Mouse (Mus musculus): ENCODE measurements at regions not wholly inside any gene's neighbourhood (a gene's known extent, or its start where the extent isn't known, plus 50 kb on each side); places are given as distances from the start of the nearest gene placed in this dataset.

DNA sequence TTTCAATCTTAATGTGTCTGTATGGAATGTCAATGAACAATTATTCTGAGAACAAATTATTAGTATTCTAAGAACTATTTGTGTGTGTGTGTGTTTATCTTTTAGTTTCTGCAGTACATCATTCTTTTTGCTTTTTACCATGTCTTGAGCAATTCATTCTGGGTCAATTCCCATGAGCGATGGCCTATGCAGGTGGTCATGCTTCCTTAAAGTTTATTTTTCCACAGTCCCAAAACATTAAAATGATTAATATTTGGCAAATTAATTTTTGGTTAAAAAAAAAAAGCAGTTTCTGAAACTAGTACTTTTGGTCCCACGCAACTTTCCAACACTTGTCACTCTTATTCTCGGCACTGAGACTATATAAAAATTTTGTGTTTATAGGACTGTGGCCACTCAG lies 416.8 kb upstream of the Rgmb start:
- intact Hi-C loops (cut with DNase I): no loop called here
- no peak for DNase-seq

DNA sequence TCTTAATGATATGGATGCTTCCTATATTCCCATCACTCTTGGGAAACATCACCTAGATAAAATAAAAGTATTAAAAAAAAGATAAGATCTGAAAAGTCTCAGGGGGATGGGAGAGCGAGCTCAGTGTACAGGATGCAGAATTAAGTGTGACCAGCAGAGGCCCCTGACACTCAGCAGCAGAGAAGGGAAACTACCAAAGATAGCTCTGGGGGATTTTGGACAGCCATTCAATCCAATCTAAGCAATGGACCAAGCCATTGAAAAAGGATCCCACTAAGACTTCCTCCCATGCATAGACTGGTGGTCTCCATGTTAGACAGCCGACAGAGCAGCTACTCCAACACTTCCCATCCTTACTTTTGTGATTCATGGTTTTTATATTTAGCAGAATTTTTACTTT lies 390.4 kb upstream of the Rgmb start:
- intact Hi-C loops (cut with DNase I): no loop called here

DNA sequence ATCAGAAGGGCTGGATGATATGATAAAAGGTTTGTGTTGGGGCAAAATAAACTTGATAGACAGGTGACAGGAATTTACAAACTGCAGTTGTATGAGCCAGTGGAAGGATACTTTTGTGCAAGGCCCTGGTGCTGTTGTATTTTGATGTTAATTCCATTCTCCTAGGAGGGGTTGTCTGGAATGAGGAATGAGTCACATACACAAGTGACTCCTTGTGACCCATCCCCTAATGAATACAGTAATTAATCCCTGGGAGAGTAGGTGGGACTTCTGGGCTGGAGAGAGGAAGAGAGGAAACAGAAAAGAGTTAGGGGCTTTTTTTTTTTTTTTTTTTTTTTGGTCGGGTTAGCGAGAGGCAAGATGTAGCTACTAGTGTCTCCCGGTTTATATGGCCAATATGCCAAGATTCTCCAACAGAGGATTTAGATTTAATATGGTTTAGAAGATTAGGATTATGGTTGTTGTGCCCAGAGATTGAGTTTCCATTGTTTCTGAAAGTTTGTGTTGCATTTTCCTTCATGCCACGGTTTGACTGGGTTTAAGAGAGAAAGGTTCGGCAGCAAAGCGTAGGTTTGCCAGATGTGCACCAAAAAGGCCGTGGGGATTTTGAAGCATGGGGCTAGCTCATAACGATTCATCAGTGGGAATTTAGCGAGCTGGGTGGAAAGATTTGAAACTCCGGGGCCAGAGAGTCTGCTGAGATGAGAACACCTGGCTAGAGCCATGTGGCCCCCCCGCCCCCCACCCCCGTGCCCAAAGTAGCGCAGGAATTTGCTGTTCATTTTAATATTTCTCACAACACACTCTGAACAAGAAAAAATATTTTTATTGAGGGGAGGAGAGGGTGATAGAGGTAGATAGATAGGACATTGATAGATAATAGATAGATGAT lies 389.1 kb upstream of the Rgmb start:
- intact Hi-C loops (cut with DNase I): no loop called here
- no peak for DNase-seq

More for the DNA sequence above, 390.4 kb upstream of the Rgmb start:
- DNase-seq: no peak

DNA sequence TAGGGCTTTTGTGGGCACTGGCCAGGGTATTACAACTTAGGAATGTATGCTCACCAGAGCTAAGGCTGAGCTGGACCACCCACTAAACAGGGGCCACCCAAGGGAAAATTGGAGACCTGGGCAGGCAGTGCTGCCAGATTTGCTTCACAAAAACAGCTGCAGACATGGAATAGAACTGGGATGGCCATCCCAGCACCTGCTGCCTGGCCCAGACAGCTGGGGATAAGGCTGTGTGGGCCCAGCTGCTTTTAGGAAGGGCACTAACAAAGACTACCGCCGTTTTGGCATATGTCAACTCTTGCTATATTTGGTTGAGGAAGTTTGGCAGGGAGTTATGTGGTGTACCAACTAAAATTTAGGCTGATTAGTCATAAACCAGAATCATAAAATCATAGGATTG lies 387.8 kb upstream of the Rgmb start:
- intact Hi-C loops (cut with DNase I): no loop called here
- DNase-seq: peak in 1 of 2 experiments; percentile 17

DNA sequence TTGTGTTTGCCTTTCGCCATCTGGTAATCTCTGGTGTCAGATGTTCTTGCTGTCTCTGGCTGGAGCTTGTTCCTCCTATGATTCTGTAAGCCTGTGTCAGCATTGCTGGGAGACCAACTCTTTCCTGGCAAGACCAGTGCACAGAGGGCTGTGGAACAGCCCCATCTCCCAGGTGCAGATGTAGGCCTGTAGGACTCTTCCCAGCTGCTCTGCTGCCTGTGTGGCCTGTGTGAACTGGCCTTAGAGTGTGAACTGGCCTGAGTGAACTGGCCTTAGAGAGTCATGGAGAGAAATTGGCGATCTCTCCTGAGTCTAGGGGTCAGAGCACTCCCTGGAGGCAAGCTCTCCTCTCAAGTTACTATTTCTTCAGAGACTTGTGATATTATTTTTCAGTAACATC lies 386.0 kb upstream of the Rgmb start:
- intact Hi-C loops (cut with DNase I): no loop called here
- peak in 1 of 2 experiments; percentile 5 for DNase-seq

DNA sequence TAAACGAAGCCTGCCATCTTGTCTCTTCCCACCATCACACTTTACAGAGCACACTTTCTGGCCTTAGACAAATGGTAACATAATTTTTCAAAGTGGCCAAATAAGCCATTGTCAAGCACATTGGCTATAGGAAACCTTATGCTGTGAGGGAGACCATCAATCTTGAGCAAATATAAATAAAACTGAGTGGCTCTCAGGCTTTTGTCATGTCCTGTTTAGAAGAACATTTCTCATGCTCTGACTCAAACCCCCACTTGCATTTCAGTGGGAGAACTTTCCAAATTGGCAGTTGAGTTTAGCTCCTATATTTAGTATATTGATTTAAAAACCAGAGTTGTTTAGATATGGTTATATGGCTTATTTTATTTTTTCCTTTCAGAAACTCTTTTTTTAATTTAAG lies 362.8 kb upstream of the Rgmb start:
- DNase-seq: no peak
- intact Hi-C loops (cut with DNase I): no loop called here

DNA sequence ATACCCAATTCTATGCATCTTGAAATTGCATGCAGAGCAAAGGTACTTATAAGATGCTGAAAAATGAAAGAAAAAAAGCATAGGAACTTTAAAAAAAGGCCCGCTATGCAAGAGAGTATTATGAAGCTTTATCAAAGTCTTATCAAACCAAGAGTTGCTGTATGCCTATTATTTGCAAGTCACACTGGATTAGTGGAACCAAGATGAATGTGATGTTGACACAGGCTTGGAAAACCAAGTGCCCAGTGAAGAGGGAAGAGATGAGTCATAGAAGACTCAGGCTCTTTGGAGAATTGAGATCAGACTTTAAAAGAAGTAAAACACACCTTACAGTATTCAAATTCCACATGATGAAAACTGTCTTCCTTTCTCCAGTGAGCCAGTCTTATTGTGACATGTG lies 350.0 kb upstream of the Rgmb start:
- intact Hi-C loops (cut with DNase I): no loop called here
- DNase-seq: no peak

DNA sequence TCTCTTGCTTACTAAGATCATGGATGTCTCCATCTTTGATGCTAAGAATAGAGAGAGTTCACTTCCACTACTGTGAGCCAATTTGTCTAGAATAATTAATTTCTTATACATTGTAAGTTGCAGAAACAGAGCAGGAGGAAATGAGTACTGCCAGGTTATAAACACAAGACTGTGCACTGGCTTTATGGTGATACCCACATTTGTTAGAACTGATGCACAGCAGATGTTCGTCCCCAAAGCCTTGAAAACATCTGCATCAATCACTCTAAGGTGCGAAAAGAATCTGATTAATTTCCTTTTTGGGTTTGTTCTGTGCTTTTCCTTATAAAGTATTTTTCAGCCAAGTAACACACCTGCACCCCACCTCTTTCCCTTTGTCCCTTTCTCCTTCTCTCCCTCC lies 347.3 kb upstream of the Rgmb start:
- intact Hi-C loops (cut with DNase I): no loop called here
- DNase-seq: no peak

DNA sequence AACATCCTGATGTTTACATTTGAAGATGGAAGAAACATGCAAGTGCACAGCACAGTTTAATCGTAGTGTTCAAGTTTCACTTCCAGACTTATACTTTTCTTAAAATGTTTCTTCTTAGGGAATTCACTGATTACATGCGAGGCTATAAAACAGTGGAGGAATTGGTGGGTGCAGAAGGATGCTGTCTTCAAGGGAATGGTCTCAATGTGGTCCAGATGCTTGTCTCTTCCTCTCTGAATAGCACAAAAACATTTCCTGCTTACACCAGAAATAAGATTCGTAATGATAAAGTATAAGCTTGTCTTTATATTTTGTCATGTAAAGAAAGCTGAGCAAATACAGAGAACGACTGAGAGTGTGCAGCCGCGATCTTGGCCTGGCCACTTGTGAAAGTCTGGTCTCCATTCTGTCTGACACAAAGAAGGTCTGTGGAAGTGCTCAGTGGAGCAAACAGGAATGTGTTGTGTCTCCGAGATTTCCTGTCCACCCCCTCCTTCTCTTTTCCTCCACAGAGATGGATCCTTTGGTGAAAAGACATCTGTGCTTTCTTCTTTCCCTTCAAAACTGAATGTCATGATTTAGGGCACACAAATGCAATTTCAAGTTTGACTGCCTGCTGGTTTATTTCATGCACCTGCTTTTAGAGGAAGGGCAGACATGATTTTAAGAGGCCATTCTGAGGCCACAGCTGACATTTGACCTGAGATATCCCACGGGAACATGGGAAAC lies 346.1 kb upstream of the Rgmb start:
- no peak for DNase-seq
- intact Hi-C loops (cut with DNase I): no loop called here

DNA sequence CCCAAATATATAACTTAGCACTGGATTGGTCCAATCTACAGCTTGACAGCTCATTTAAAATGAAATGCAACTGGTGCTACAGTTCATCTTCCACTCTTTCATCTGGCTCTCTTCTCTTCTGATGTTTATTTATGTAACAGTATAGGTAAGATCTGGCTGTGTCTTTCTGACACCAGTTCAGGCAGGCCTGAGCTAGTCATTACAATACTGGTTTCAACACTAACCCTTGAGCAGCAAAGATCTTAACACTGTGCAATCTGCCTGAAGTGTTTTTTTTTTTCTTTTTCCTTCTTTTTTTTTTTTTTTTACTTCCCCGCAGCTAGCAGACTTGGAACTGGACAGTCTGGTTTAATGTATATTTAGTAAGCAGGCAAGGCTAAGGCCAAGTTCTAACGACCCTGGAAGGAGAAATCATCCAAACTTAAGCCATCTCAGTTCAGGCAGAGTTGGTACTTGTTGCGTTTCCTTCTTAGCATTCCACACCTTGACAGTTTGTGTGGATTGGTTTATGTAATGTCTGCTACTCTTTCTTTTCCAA lies 342.8 kb upstream of the Rgmb start:
- no peak for DNase-seq
- intact Hi-C loops (cut with DNase I): no loop called here

DNA sequence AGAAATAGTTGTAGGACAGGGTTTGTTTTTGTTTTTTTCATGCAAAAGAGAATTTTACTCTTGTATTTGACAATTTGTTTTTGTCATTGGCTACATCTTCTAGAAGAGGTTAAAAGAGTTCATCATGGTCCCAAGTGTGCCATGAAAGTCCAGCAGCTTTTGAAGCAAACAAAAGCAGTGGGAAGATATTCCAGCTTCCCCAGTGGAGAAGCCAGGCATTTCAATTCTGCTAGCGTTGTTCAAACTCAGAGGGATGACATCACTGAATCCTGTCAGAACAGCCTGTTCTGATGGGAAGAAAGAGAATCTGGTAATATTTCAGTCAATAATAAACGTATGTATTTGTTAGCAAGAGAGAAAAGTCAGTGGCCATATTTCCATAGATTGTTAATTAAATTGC lies 335.9 kb upstream of the Rgmb start:
- peak; percentile 10 to 23 for DNase-seq
- intact Hi-C loops (cut with DNase I): no loop called here

DNA sequence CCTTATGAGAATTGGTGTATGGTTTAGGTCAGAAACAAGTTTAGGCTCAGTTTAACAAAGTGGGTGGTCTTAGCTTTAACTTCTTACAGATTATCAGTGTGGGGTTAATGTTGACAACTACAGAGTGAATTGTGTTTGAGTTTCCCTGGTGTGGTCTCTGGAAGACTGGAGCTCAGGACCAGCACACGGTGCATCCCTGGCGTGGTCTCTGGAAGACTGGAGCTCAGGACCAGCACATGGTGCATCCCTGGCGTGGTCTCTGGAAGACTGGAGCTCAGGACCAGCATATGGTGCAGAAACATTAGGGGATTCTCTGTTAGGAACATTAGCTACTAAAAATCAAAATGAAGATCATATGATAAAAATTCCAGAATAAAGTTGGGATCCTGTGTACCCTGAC lies 327.3 kb upstream of the Rgmb start:
- DNase-seq: no peak
- intact Hi-C loops (cut with DNase I): no loop called here

DNA sequence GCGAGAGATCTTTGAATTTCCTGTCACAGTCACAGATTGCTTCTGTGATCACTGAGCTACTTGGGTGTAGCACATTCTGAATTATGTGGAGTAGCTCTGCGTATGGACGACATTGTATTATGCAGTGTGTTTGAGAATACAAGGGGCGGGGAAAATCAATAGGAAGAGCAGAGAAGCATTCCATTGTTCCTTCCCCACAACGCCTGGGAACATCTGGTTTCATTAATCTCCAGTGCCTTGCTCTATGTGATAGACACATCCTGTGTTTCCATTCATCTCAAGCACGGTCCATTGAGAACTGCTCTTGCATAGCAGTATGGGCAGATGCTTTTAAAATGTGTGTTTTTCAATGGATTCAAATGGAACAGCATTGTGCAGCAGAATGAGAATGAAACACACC lies 326.9 kb upstream of the Rgmb start:
- DNase-seq: no peak
- intact Hi-C loops (cut with DNase I): no loop called here

DNA sequence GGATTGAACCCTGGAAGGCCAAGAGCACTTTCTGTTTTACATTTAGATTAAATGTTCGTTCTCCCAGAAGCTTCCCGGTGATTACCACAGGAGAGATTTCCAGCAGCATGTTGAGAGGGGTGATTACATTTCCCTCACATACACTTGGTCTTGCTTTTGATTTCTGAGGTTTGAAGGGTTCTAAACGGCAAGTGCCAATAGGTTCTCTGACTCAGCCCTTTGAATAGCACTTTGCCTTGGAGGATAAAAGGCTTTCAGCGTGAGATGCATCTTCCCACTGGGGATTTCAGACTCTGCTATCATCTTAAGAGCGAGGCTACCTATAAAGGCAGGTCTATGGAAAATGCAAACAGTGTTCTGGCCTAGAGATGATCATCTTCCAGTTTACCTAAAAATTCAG lies 326.3 kb upstream of the Rgmb start:
- intact Hi-C loops (cut with DNase I): no loop called here
- no peak for DNase-seq

DNA sequence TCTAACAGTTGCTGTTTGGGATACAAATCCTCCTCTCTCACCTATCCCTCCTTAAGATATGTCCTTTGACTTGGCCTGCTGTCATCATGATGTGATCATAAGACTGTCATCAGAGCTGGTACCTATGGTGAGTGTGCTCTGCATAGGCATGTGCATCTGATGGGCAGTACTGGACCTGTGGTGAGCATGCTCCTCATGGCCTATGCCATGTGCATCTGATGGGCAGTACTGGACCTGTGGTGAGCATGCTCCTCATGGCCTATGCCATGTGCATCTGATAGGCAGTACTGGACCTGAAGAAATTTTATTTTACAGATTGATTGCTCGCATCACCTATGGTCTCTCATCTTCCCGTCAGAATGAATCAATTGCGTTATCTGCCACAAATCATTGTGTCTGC lies 325.8 kb upstream of the Rgmb start:
- intact Hi-C loops (cut with DNase I): no loop called here
- no peak for DNase-seq

DNA sequence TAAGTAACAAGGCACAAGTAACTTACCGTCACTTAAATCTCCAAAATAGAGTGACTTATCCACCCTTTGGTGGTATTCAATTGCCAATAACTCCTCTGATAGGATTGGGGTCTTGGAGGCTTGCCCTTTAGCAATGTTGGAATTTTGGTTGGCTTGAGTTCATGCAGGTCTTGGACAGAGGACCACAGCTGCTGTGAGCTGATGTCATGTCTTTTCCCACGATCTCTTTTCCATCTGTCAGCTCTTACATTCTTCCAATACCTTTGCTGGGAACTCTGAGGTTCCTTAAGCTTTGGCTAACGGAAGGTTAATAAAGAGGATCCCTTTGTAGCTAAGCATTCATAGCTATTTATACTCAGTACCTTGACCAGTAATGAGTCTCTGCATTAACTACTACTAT lies 324.7 kb upstream of the Rgmb start:
- intact Hi-C loops (cut with DNase I): no loop called here
- no peak for DNase-seq

All from heart, postnatal 36 days (tissue).